Mouse (Mus musculus): ENCODE measurements around the gene Lrguk.

DNA sequence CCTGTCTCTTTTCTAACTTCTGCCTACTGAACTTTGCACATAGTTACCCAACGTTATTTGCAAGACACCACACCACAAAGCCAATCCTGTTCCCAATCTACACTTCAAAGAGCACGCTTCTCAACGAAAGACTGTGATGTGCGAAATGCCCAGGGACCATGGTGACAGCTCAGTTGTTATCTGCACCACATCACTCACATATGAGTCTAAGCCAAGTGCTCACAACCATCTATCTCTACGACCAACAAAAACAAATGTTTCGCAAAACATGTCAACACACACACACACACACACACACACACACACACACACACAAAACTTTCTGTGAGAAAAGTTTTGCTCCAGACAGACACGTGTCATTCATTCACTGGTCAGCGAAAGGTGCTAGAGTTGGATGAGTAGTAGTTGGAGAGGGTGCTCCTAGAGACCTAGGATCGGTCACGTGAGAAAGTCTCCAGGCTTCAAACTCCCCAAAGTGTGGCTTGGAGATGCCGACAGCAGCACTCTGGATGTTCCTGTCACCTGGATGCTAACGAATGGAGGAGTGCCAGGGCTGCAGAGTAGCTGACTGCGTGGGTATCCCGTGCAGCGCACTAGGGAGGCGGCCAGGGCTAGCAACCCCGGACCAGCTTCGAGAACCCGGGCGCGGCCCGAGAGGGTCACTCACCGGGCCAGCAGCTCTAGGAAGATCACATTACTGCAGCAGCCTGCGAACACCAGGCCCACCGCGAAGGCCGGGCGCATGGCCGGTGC lies 147.0 kb downstream of the Lrguk start:
- TF ChIP-seq CTCF (IDR thresholded peaks at IDR 0.05; ENCODE audit: extremely low read depth, insufficient read depth, low read length) (no peak), POLR2A (IDR thresholded peaks at IDR 0.05; ENCODE audit: extremely low read depth, insufficient read depth, low read length) (no peak)
